Mouse (Mus musculus) liver, postnatal 0 days (tissue): ENCODE data around the gene Mthfs.
"Not testable (repeated sequence)": the region's sequence is repeated elsewhere in the genome, so short reads cannot be mapped to it uniquely, and the experiment has no call there.

Experiments used
- CTCF ChIP-seq: sonication (generic); IDR thresholded peaks from 2 replicates; pipeline ENCODE4 v1.5.1; 2016; ENCODE audit warnings: antibody characterized with exemption, low read depth
- EP300 ChIP-seq: IDR thresholded peaks from 2 replicates; pipeline ENCODE4 v1.6.1; 2016; ENCODE audit warnings: antibody characterized with exemption, low read depth, mild to moderate bottlenecking

GRCm38 (mm10) chr9:89172539-89172938 lies 37.9 kb upstream of the Mthfs start:
- TF ChIP-seq CTCF, EP300: not testable (repeated sequence)
